Mouse (Mus musculus): Measurements from ENCODE around the gene Dnajc12.

- TF ChIP-seq CTCF (IDR thresholded peaks at IDR 0.05; ENCODE audit: borderline replicate concordance, insufficient read depth, low read depth, low read length) (no peak), POLR2A (IDR thresholded peaks at IDR 0.05; ENCODE audit: borderline replicate concordance, insufficient read depth, low read length) (no peak)
Measured at GRCm38 (mm10) chr10:63360502-63360901, 21.7 kb upstream of the Dnajc12 start.
